In genomic region chr3:39295255-39295654, GRCm38 (mm10) we compare ENCODE assay signal across 23 mouse cellular contexts.
DNase-seq lines count a peak whose midpoint lies in the region; ATAC-seq and TF ChIP-seq lines count a peak whose summit lies in the region.
"Had no signal": no experiment of that assay in that cellular context is flagged by ENCODE, and none has a peak within 500 bp of the region (broad histone marks: within the 10 kb centered on the region; RNA-seq: fewer than 3 reads in every experiment).

No protein-coding gene starts in this region.

- peak; percentile 47; the same call in 1 of the 2 replicates for ATAC-seq in heart, embryonic 14.5 days (ENCODE audit: insufficient number of reproducible peaks, insufficient read depth, low FRiP score, low read depth)
- ATAC-seq in kidney, postnatal 0 days (replicated peaks; ENCODE audit: low FRiP score, low read depth): no peak
- ATAC-seq in kidney, embryonic 15.5 days (replicated peaks; ENCODE audit: low FRiP score): no peak
- ATAC-seq in liver, embryonic 11.5 days (replicated peaks; ENCODE audit: low FRiP score): 0 out of 2 replicates have a peak, but pooled peaks have one; percentile 36
- ATAC-seq: forebrain, embryonic 14.5 days had no signal

- H3K4me3 ChIP-seq in heart, embryonic 14.5 days (ENCODE audit: control insufficient read depth in 1 of 2, insufficient read depth in 1 of 2, low read depth in 1 of 2, low read length in 2 of 2): no peak overlapping the region
- H3K4me3 ChIP-seq in kidney, postnatal 0 days (replicated peaks; ENCODE audit: low read depth, low read length): no peak overlapping the region
- H3K4me3 ChIP-seq in kidney, embryonic 15.5 days (replicated peaks): no peak overlapping the region
- no peak overlapping the region for H3K4me3 ChIP-seq in liver, embryonic 11.5 days (ENCODE audit: low read depth, low read length)
- H3K4me3 ChIP-seq: embryonic facial prominence, embryonic 15.5 days; erythroblast, embryonic 14.5 days; forebrain, embryonic 10.5 days; gastrocnemius, adult 2 months; heart, embryonic 13.5 days; hindbrain, embryonic 10.5 days had no signal

- no peaks in the 10 kb centered on the region for H3K27me3 ChIP-seq in heart, embryonic 14.5 days (ENCODE audit: control insufficient read depth, insufficient read depth, low read length)
- no peaks in the 10 kb centered on the region for H3K27me3 ChIP-seq in kidney, postnatal 0 days (ENCODE audit: insufficient read depth, low read length)
- no peaks in the 10 kb centered on the region for H3K27me3 ChIP-seq in kidney, embryonic 15.5 days
- no peaks in the 10 kb centered on the region for H3K27me3 ChIP-seq in liver, embryonic 11.5 days (replicated peaks; ENCODE audit: control insufficient read depth, insufficient read depth, low read length)
- H3K27me3 ChIP-seq: embryonic facial prominence, embryonic 15.5 days; heart, embryonic 13.5 days had no signal

- H3K9me3 ChIP-seq in heart, embryonic 14.5 days (ENCODE audit: control insufficient read depth, low read length): no peaks in the 10 kb centered on the region
- no peaks in the 10 kb centered on the region for H3K9me3 ChIP-seq in kidney, postnatal 0 days (replicated peaks; ENCODE audit: low read length)
- H3K9me3 ChIP-seq in kidney, embryonic 15.5 days (replicated peaks): no peaks in the 10 kb centered on the region
- H3K9me3 ChIP-seq in liver, embryonic 11.5 days (ENCODE audit: control insufficient read depth, low read length): no peaks in the 10 kb centered on the region
- H3K9me3 ChIP-seq: embryonic facial prominence, embryonic 15.5 days; forebrain, embryonic 10.5 days; heart, embryonic 13.5 days; hindbrain, embryonic 10.5 days had no signal

- no peak overlapping the region for H3K9ac ChIP-seq in heart, embryonic 14.5 days (ENCODE audit: low read length)
- H3K9ac ChIP-seq in kidney, postnatal 0 days (ENCODE audit: low read depth, low read length): no peak overlapping the region
- H3K9ac ChIP-seq in kidney, embryonic 15.5 days: no peak overlapping the region
- H3K9ac ChIP-seq in liver, embryonic 11.5 days (ENCODE audit: low read depth, low read length): no peak overlapping the region
- H3K9ac ChIP-seq: embryonic facial prominence, embryonic 15.5 days; heart, embryonic 13.5 days; hindbrain, embryonic 14.5 days had no signal

- no peak for DNase-seq in heart, postnatal 36 days
- DNase-seq in kidney, postnatal 0 days (ENCODE audit: low spot score): peak; percentile 46
- DNase-seq in liver, embryonic 11.5 days (ENCODE audit: low spot score): no peak
- no peak for DNase-seq in liver
- no peak for DNase-seq in thymus, postnatal 10 days (ENCODE audit: low spot score in 2 of 2)
- DNase-seq: adrenal gland, adult 8-10 months; adrenal gland, postnatal 36 days; cerebellum, adult 11 months; cerebellum, adult 8-10 months; cerebellum, postnatal 14 days; embryo, embryonic 11 days; gastrocnemius, adult 2 months; gastrocnemius, postnatal 25 days; heart, postnatal 14 days had no signal

- no peak overlapping the region for H3K4me2 ChIP-seq in heart, embryonic 14.5 days (ENCODE audit: low read length)
- H3K4me2 ChIP-seq in kidney, postnatal 0 days (ENCODE audit: low read length): no peak overlapping the region
- H3K4me2 ChIP-seq in kidney, embryonic 15.5 days: no peak overlapping the region
- H3K4me2 ChIP-seq in liver, embryonic 11.5 days: no peak overlapping the region
- H3K4me2 ChIP-seq: embryonic facial prominence, embryonic 15.5 days; heart, embryonic 13.5 days; hindbrain, embryonic 14.5 days had no signal

- intact Hi-C loops in heart, postnatal 36 days (cut with DNase I): no loop called here

- 47% methylated on average over 3 of the region's 3 CpGs for WGBS in heart, embryonic 14.5 days
- WGBS in kidney, postnatal 0 days: 64% methylated on average over 3 of the region's 3 CpGs
- WGBS in kidney, embryonic 15.5 days: 65% methylated on average over 3 of the region's 3 CpGs
- WGBS in liver, embryonic 11.5 days: 28% methylated on average over 3 of the region's 3 CpGs

- H3K4me1 ChIP-seq in heart, embryonic 14.5 days (ENCODE audit: control insufficient read depth in 2 of 2, insufficient read depth in 2 of 2, low read length in 2 of 2): no peaks in the 10 kb centered on the region
- H3K4me1 ChIP-seq in kidney, postnatal 0 days (replicated peaks; ENCODE audit: insufficient read depth, low read length): no peaks in the 10 kb centered on the region
- H3K4me1 ChIP-seq in kidney, embryonic 15.5 days: no peaks in the 10 kb centered on the region
- peaks cover 6% of the 10 kb centered on the region; the same call in 1 of the 2 replicates for H3K4me1 ChIP-seq in liver, embryonic 11.5 days (replicated peaks; ENCODE audit: control insufficient read depth, insufficient read depth, low read length)
- H3K4me1 ChIP-seq: embryonic facial prominence, embryonic 15.5 days; forebrain, embryonic 10.5 days; hindbrain, embryonic 10.5 days had no signal

- no peaks in the 10 kb centered on the region for H3K36me3 ChIP-seq in heart, embryonic 14.5 days (ENCODE audit: control insufficient read depth, insufficient read depth, low read length)
- H3K36me3 ChIP-seq in kidney, postnatal 0 days (ENCODE audit: insufficient read depth, low read length): no peaks in the 10 kb centered on the region
- no peaks in the 10 kb centered on the region for H3K36me3 ChIP-seq in kidney, embryonic 15.5 days
- H3K36me3 ChIP-seq in liver, embryonic 11.5 days (ENCODE audit: control insufficient read depth, insufficient read depth, low read length): no peaks in the 10 kb centered on the region
- H3K36me3 ChIP-seq: embryonic facial prominence, embryonic 15.5 days; forebrain, embryonic 10.5 days; heart, embryonic 13.5 days; hindbrain, embryonic 10.5 days had no signal

- no peak for TF ChIP-seq CTCF in kidney, postnatal 0 days (IDR thresholded peaks at IDR 0.05; ENCODE audit: low read depth)

- H3K27ac ChIP-seq in heart, embryonic 14.5 days (replicated peaks in 1 of 2; ENCODE audit: control insufficient read depth in 1 of 2, insufficient read depth in 1 of 2, low read depth in 2 of 2, low read length in 2 of 2): no peak overlapping the region
- no peak overlapping the region for H3K27ac ChIP-seq in kidney, postnatal 0 days
- no peak overlapping the region for H3K27ac ChIP-seq in kidney, embryonic 15.5 days
- no peak overlapping the region for H3K27ac ChIP-seq in liver, embryonic 11.5 days (ENCODE audit: low read depth, low read length)
- H3K27ac ChIP-seq: embryonic facial prominence, embryonic 15.5 days; forebrain, embryonic 10.5 days; gastrocnemius, adult 2 months; heart, embryonic 13.5 days; hindbrain, embryonic 10.5 days; hindbrain, embryonic 14.5 days had no signal

Comparison
In these comparisons a context has a peak if more than half of its experiments do, and no peak if none do; other contexts are left out.
1. ATAC-seq: peak in heart, embryonic 14.5 days (single experiment) and liver, embryonic 11.5 days (single experiment); none in kidney, postnatal 0 days (single experiment) and kidney, embryonic 15.5 days (single experiment).